Mouse (Mus musculus) gastrocnemius, adult 2 months (tissue): ENCODE measurements around the gene Ceacam10. TPM values are rescaled to one million over a fixed set of nuclear protein-coding genes. Genes with fewer than 3 reads are reported as not detected.
"Not testable (repeated sequence)": the region's sequence is repeated elsewhere in the genome, so short reads cannot be mapped to it uniquely, and the experiment has no call there.

ENCODE experiments used
- DNase-seq: peaks from one replicate; pipeline ENCODE4 v3.0.0; 2022
- H3K27ac ChIP-seq: fragments of 200-600 bp; 2 replicates; pipeline ENCODE4 v1.8.1; 2022; ENCODE audit warnings: mild to moderate bottlenecking
- H3K4me3 ChIP-seq: fragments of 200-600 bp; 2 replicates; pipeline ENCODE4 v1.8.1; 2022; ENCODE audit warnings: mild to moderate bottlenecking, moderate library complexity
- CTCF ChIP-seq: fragments of 200-600 bp; IDR thresholded peaks from 2 replicates; pipeline ENCODE4 v1.8.1; 2022; ENCODE audit warnings: antibody characterized with exemption, mild to moderate bottlenecking, moderate library complexity
- intact Hi-C: fragments of 180-260 bp; cut with DNase I; formaldehyde crosslinking; loops from one replicate; pipeline ENCODE4 v1.15.1; 2025
- long read RNA-seq, 2 experiments: library from polyadenylated mRNA; stranded (forward); transcript quantifications; one replicate each; pipeline ENCODE4 v2.0.0; 2021
- total RNA-seq, 2 experiments: library from RNA; stranded (reverse); gene quantifications; 2 replicates each; pipeline ENCODE4 v1.2.3; 2021

Ceacam10 gene
- not detected for total RNA-seq
- long read RNA-seq, experiment 1, result 0 reads
- long read RNA-seq, experiment 2, result 0 reads

- peak within 1 kb of the TSS; percentile 61; the same call in 1 of the 2 replicates for H3K27ac ChIP-seq
- H3K4me3 ChIP-seq, DNase-seq, intact Hi-C loops: not testable (repeated sequence)
These were observed at the start of gene Ceacam10 for GRCm38 (mm10) chr7:24776918-24777317. Gene Ceacam10, plus strand, starts transcription at chr7:24777206.

- H3K27ac ChIP-seq, result no peak overlapping the region
- TF ChIP-seq CTCF, result no peak
- peak; percentile 21 for DNase-seq
- H3K4me3 ChIP-seq, result no peak overlapping the region
- intact Hi-C loops, result no loop called here
These were observed 40.9 kb upstream of the Ceacam10 start for GRCm38 (mm10) chr7:24735970-24736670.

- Histone ChIP-seq H3K4me3 (no peak overlapping the region), H3K27ac (no peak overlapping the region)
- intact Hi-C loops, result no loop called here
- DNase-seq, result no peak
- no peak for TF ChIP-seq CTCF
These were observed 26.3 kb upstream of the Ceacam10 start for GRCm38 (mm10) chr7:24750695-24751094.

GRCm38 (mm10) chr7:24751610-24752009 is 25.4 kb upstream of the Ceacam10 start:
- TF ChIP-seq CTCF, result no peak
- no peak overlapping the region for H3K27ac ChIP-seq
- no peak overlapping the region for H3K4me3 ChIP-seq
- DNase-seq, result no peak
- intact Hi-C loops, result no loop called here

- no peak for TF ChIP-seq CTCF
- intact Hi-C loops, result no loop called here
- no peak overlapping the region for H3K27ac ChIP-seq
- no peak overlapping the region for H3K4me3 ChIP-seq
- no peak for DNase-seq
These were observed 23.5 kb upstream of the Ceacam10 start for GRCm38 (mm10) chr7:24753476-24753875.

GRCm38 (mm10) chr7:24758520-24758919 is 18.5 kb upstream of the Ceacam10 start:
- no peak overlapping the region for H3K4me3 ChIP-seq
- intact Hi-C loops, result no loop called here
- no peak for TF ChIP-seq CTCF
- H3K27ac ChIP-seq, result no peak overlapping the region
- no peak for DNase-seq

GRCm38 (mm10) chr7:24760211-24760610 is 16.8 kb upstream of the Ceacam10 start, which contains the start of gene Cd177:
Gene Cd177, minus strand, starts transcription at chr7:24760311.
- DNase-seq, result no peak
- intact Hi-C loops, result no loop called here
- no peak for TF ChIP-seq CTCF
- H3K27ac ChIP-seq, result no peak within 1 kb of the TSS
- H3K4me3 ChIP-seq, result no peak within 1 kb of the TSS

- Histone ChIP-seq H3K4me3 (no peak overlapping the region), H3K27ac (no peak overlapping the region)
- intact Hi-C loops, result no loop called here
- no peak for DNase-seq
- TF ChIP-seq CTCF, result no peak
These were observed 15.8 kb upstream of the Ceacam10 start for GRCm38 (mm10) chr7:24761161-24761560.

- intact Hi-C loops, result no loop called here
- TF ChIP-seq CTCF, result no peak
- DNase-seq, result no peak
- Histone ChIP-seq H3K4me3 (no peak overlapping the region), H3K27ac (no peak overlapping the region)
These were observed 14.4 kb upstream of the Ceacam10 start for GRCm38 (mm10) chr7:24762574-24762973.

GRCm38 (mm10) chr7:24771361-24771760 is 5.6 kb upstream of the Ceacam10 start:
- Histone ChIP-seq H3K4me3 (no peak overlapping the region), H3K27ac (no peak overlapping the region)
- intact Hi-C loops, result no loop called here
- no peak for DNase-seq
- no peak for TF ChIP-seq CTCF

GRCm38 (mm10) chr7:24773942-24774535 is 3.0 kb upstream of the Ceacam10 start:
- no peak for DNase-seq
- no peak for TF ChIP-seq CTCF
- Histone ChIP-seq H3K27ac (no peak overlapping the region), H3K4me3 (no peak overlapping the region)
- intact Hi-C loops, result no loop called here

- intact Hi-C loops, result no loop called here
These were observed 861 bp upstream of the Ceacam10 start for GRCm38 (mm10) chr7:24776145-24776544.

GRCm38 (mm10) chr7:24797918-24798317 is 20.9 kb downstream of the Ceacam10 start:
- intact Hi-C loops, result no loop called here
- Histone ChIP-seq H3K4me3 (no peak overlapping the region), H3K27ac (no peak overlapping the region)
- no peak for DNase-seq
- TF ChIP-seq CTCF, result no peak

More at GRCm38 (mm10) chr7:24776145-24776544, 861 bp upstream of the Ceacam10 start:
- Histone ChIP-seq H3K27ac (no peak overlapping the region), H3K4me3 (no peak overlapping the region)
- no peak for TF ChIP-seq CTCF
- DNase-seq, result no peak
